Mouse (Mus musculus): ENCODE results near the gene Psmd14. TPM values are rescaled to one million over a fixed set of nuclear protein-coding genes. Genes with fewer than 3 reads are reported as not detected.

The Psmd14 gene
- polyA plus RNA-seq, 1 experiment from 2014 or later = 128 TPM

GRCm38 (mm10) chr2:61732802-61733486, 21.4 kb downstream of the Psmd14 start:
- no peak overlapping the region for H3K4me2 ChIP-seq (replicated peaks; ENCODE audit: low read depth)
- TF ChIP-seq CTCF (IDR thresholded peaks at IDR 0.05; ENCODE audit: low read depth) (no peak), EP300 (optimal IDR thresholded peaks at IDR 0.05) (no peak)
- ATAC-seq (ENCODE audit: low FRiP score, low TSS enrichment) (no peak), DNase-seq (ENCODE audit: low spot score) (no peak)
- H3K27me3 ChIP-seq (ENCODE audit: control insufficient read depth, insufficient read depth, low read length) = no peaks in the 10 kb centered on the region
- H3K9ac ChIP-seq (ENCODE audit: low read length) = no peak overlapping the region
- 94% methylated on average over 11 of the region's 11 CpGs for WGBS
- H3K4me1 ChIP-seq (replicated peaks; ENCODE audit: control insufficient read depth, insufficient read depth) = no peaks in the 10 kb centered on the region
- no peaks in the 10 kb centered on the region for H3K36me3 ChIP-seq (ENCODE audit: control insufficient read depth, insufficient read depth, low read length)
- H3K4me3 ChIP-seq (ENCODE audit: low read depth, low read length) = no peak overlapping the region
- no peaks in the 10 kb centered on the region for H3K9me3 ChIP-seq (ENCODE audit: control insufficient read depth, low read length)
- no peak overlapping the region for H3K27ac ChIP-seq (replicated peaks)

- TF ChIP-seq EP300 (optimal IDR thresholded peaks at IDR 0.05) = no peak
- no peak for TF ChIP-seq CTCF (IDR thresholded peaks at IDR 0.05; ENCODE audit: low read depth)
- Histone ChIP-seq H3K4me3 (ENCODE audit: low read depth, low read length) (no peak overlapping the region), H3K9me3 (ENCODE audit: control insufficient read depth, low read length) (no peaks in the 10 kb centered on the region), H3K9ac (ENCODE audit: low read length) (no peak overlapping the region), H3K36me3 (ENCODE audit: control insufficient read depth, insufficient read depth, low read length) (no peaks in the 10 kb centered on the region), H3K27me3 (ENCODE audit: control insufficient read depth, insufficient read depth, low read length) (no peaks in the 10 kb centered on the region), H3K27ac (replicated peaks) (no peak overlapping the region), H3K4me2 (replicated peaks; ENCODE audit: low read depth) (no peak overlapping the region), H3K4me1 (replicated peaks; ENCODE audit: control insufficient read depth, insufficient read depth) (no peaks in the 10 kb centered on the region)
- 71% methylated on average over 1 of the region's 1 CpGs for WGBS
- ATAC-seq (ENCODE audit: low FRiP score, low TSS enrichment) (no peak), DNase-seq (ENCODE audit: low spot score) (no peak)
Observed at GRCm38 (mm10) chr2:61734175-61734574, 22.7 kb downstream of the Psmd14 start.

- no peaks in the 10 kb centered on the region for H3K36me3 ChIP-seq (ENCODE audit: control insufficient read depth, insufficient read depth, low read length)
- TF ChIP-seq EP300 (optimal IDR thresholded peaks at IDR 0.05) = no peak
- TF ChIP-seq CTCF (IDR thresholded peaks at IDR 0.05; ENCODE audit: low read depth) = no peak
- ATAC-seq (ENCODE audit: low FRiP score, low TSS enrichment) (no peak), DNase-seq (ENCODE audit: low spot score) (no peak)
- no peaks in the 10 kb centered on the region for H3K4me1 ChIP-seq (replicated peaks; ENCODE audit: control insufficient read depth, insufficient read depth)
- H3K9ac ChIP-seq (ENCODE audit: low read length) = no peak overlapping the region
- WGBS = 51% methylated on average over 1 of the region's 1 CpGs
- H3K9me3 ChIP-seq (ENCODE audit: control insufficient read depth, low read length) = no peaks in the 10 kb centered on the region
- no peak overlapping the region for H3K27ac ChIP-seq (replicated peaks)
- H3K4me3 ChIP-seq (ENCODE audit: low read depth, low read length) = no peak overlapping the region
- H3K27me3 ChIP-seq (ENCODE audit: control insufficient read depth, insufficient read depth, low read length) = no peaks in the 10 kb centered on the region
- H3K4me2 ChIP-seq (replicated peaks; ENCODE audit: low read depth) = no peak overlapping the region
Observed at GRCm38 (mm10) chr2:61746051-61746450, 34.6 kb downstream of the Psmd14 start.

GRCm38 (mm10) chr2:61746580-61746979, 35.1 kb downstream of the Psmd14 start:
- no peak for ATAC-seq (ENCODE audit: low FRiP score, low TSS enrichment)
- Histone ChIP-seq H3K9me3 (ENCODE audit: control insufficient read depth, low read length) (no peaks in the 10 kb centered on the region), H3K9ac (ENCODE audit: low read length) (no peak overlapping the region), H3K27ac (replicated peaks) (no peak overlapping the region), H3K4me3 (ENCODE audit: low read depth, low read length) (no peak overlapping the region), H3K4me2 (replicated peaks; ENCODE audit: low read depth) (no peak overlapping the region), H3K27me3 (ENCODE audit: control insufficient read depth, insufficient read depth, low read length) (no peaks in the 10 kb centered on the region), H3K36me3 (ENCODE audit: control insufficient read depth, insufficient read depth, low read length) (no peaks in the 10 kb centered on the region), H3K4me1 (replicated peaks; ENCODE audit: control insufficient read depth, insufficient read depth) (no peaks in the 10 kb centered on the region)
- TF ChIP-seq EP300 (optimal IDR thresholded peaks at IDR 0.05) (no peak), CTCF (IDR thresholded peaks at IDR 0.05; ENCODE audit: low read depth) (no peak)
- WGBS = 60% methylated on average over 2 of the region's 2 CpGs
- no peak for DNase-seq (ENCODE audit: low spot score)

- DNase-seq (ENCODE audit: low spot score) = no peak
- H3K4me3 ChIP-seq (ENCODE audit: low read depth, low read length) = no peak overlapping the region
Observed at GRCm38 (mm10) chr2:61747411-61747810, 35.9 kb downstream of the Psmd14 start.

GRCm38 (mm10) chr2:61750702-61751101, 39.2 kb downstream of the Psmd14 start:
- ATAC-seq (ENCODE audit: low FRiP score, low TSS enrichment) = no peak
- 74% methylated on average over 1 of the region's 1 CpGs for WGBS

More at GRCm38 (mm10) chr2:61747411-61747810, 35.9 kb downstream of the Psmd14 start:
- 38% methylated on average over 2 of the region's 2 CpGs for WGBS
- ATAC-seq (ENCODE audit: low FRiP score, low TSS enrichment) = no peak
- Histone ChIP-seq H3K9me3 (ENCODE audit: control insufficient read depth, low read length) (no peaks in the 10 kb centered on the region), H3K4me2 (replicated peaks; ENCODE audit: low read depth) (no peak overlapping the region), H3K36me3 (ENCODE audit: control insufficient read depth, insufficient read depth, low read length) (no peaks in the 10 kb centered on the region), H3K9ac (ENCODE audit: low read length) (no peak overlapping the region), H3K27me3 (ENCODE audit: control insufficient read depth, insufficient read depth, low read length) (no peaks in the 10 kb centered on the region), H3K4me1 (replicated peaks; ENCODE audit: control insufficient read depth, insufficient read depth) (no peaks in the 10 kb centered on the region), H3K27ac (replicated peaks) (no peak overlapping the region)
- TF ChIP-seq EP300 (optimal IDR thresholded peaks at IDR 0.05) (no peak), CTCF (IDR thresholded peaks at IDR 0.05; ENCODE audit: low read depth) (no peak)

More at GRCm38 (mm10) chr2:61750702-61751101, 39.2 kb downstream of the Psmd14 start:
- H3K4me1 ChIP-seq (replicated peaks; ENCODE audit: control insufficient read depth, insufficient read depth) = no peaks in the 10 kb centered on the region
- no peak overlapping the region for H3K4me2 ChIP-seq (replicated peaks; ENCODE audit: low read depth)
- no peak overlapping the region for H3K27ac ChIP-seq (replicated peaks)
- H3K9ac ChIP-seq (ENCODE audit: low read length) = no peak overlapping the region
- TF ChIP-seq CTCF (IDR thresholded peaks at IDR 0.05; ENCODE audit: low read depth) = no peak
- TF ChIP-seq EP300 (optimal IDR thresholded peaks at IDR 0.05) = no peak
- DNase-seq (ENCODE audit: low spot score) = no peak
- no peaks in the 10 kb centered on the region for H3K27me3 ChIP-seq (ENCODE audit: control insufficient read depth, insufficient read depth, low read length)
- H3K9me3 ChIP-seq (ENCODE audit: control insufficient read depth, low read length) = no peaks in the 10 kb centered on the region
- H3K4me3 ChIP-seq (ENCODE audit: low read depth, low read length) = no peak overlapping the region
- no peaks in the 10 kb centered on the region for H3K36me3 ChIP-seq (ENCODE audit: control insufficient read depth, insufficient read depth, low read length)

Data from stomach, postnatal 0 days (tissue).